Mouse (Mus musculus) heart, adult 2 months (tissue): ENCODE measurements around the gene Dct.

Source experiments
- CTCF ChIP-seq: fragments of 200-600 bp; IDR thresholded peaks from 2 replicates; pipeline ENCODE4 v1.8.1; 2022; ENCODE audit warnings: antibody characterized with exemption, mild to moderate bottlenecking, moderate library complexity
- EP300 ChIP-seq: fragments of 200-500 bp; IDR thresholded peaks from 2 replicates; pipeline ENCODE4 v1.6.1; 2011; ENCODE audit warnings: low read depth, low read length, control low read depth; ENCODE audit not compliant: insufficient read depth
- POLR2A ChIP-seq: fragments of 200-500 bp; IDR thresholded peaks from 2 replicates; pipeline ENCODE4 v1.6.1; 2011; ENCODE audit warnings: mild to moderate bottlenecking, low read depth, low read length, control low read depth; ENCODE audit not compliant: insufficient read depth

- TF ChIP-seq CTCF, result no peak
- no peak for TF ChIP-seq POLR2A
- TF ChIP-seq EP300, result no peak
Measured at GRCm38 (mm10) chr14:118061766-118062432, 9.9 kb upstream of the Dct start.
